Mouse (Mus musculus) forebrain, embryonic 15.5 days (tissue): ENCODE results near the gene Gm19402. TPM values are rescaled to one million over a fixed set of nuclear protein-coding genes. Genes with fewer than 3 reads are reported as not detected.
"Not testable (repeated sequence)": the region's sequence is repeated elsewhere in the genome, so short reads cannot be mapped to it uniquely, and the experiment has no call there.

Experiments
- ATAC-seq: fragments of 200-750 bp; cut with Nextera tagmentation; replicated peaks from 2 replicates; pipeline ENCODE4 v1.8.0; 2017; ENCODE audit warnings: mild to moderate bottlenecking, moderate TSS enrichment, moderate library complexity
- H3K27ac ChIP-seq: fragments of 300-500 bp; sonication (generic); replicated peaks from 2 replicates; pipeline ENCODE4 v1.5.1; 2015; ENCODE audit warnings: mild to moderate bottlenecking, inconsistent platforms
- H3K27me3 ChIP-seq: fragments of 300-500 bp; sonication (generic); 2 replicates; pipeline ENCODE4 v1.6.1; 2015; ENCODE audit warnings: inconsistent platforms
- H3K36me3 ChIP-seq: fragments of 300-500 bp; sonication (generic); 2 replicates; pipeline ENCODE4 v1.6.1; 2015; ENCODE audit warnings: mild to moderate bottlenecking, inconsistent platforms
- H3K4me1 ChIP-seq: fragments of 300-500 bp; sonication (generic); 2 replicates; pipeline ENCODE4 v1.6.1; 2015; ENCODE audit warnings: inconsistent platforms
- H3K4me2 ChIP-seq: fragments of 300-500 bp; sonication (generic); replicated peaks from 2 replicates; pipeline ENCODE4 v1.6.1; 2015; ENCODE audit warnings: mild to moderate bottlenecking, inconsistent platforms
- H3K4me3 ChIP-seq: fragments of 300-500 bp; sonication (generic); 2 replicates; pipeline ENCODE4 v1.5.1; 2015; ENCODE audit warnings: mild to moderate bottlenecking, inconsistent platforms
- H3K9ac ChIP-seq: fragments of 300-500 bp; sonication (generic); replicated peaks from 2 replicates; pipeline ENCODE4 v1.6.1; 2015; ENCODE audit warnings: mild to moderate bottlenecking, inconsistent platforms
- H3K9me3 ChIP-seq: fragments of 300-500 bp; sonication (generic); 2 replicates; pipeline ENCODE4 v1.6.1; 2016; ENCODE audit warnings: inconsistent platforms
- WGBS: fragments of 180-500 bp; shearing (Covaris S2); methylation state at CpG from one replicate; pipeline ENCODE4 v1.1.7; 2015; ENCODE audit warnings: mixed read lengths; 5-methylcytosine and 5-hydroxymethylcytosine counted together
- polyA plus RNA-seq: library from polyadenylated mRNA; unstranded; fragments of >200 nt; fragmentation: Nextera tagmentation; extraction: Ambion mirVana; gene quantifications from 2 replicates; pipeline ENCODE4 v1.2.1, GENCODE M21; 2015

Gm19402 gene
- not detected in 2 replicates for polyA plus RNA-seq

- peaks cover 23% of the 10 kb centered on the region; the same call in 1 of the 2 replicates for H3K27me3 ChIP-seq
- not testable (repeated sequence) for H3K4me2 ChIP-seq, H3K9me3 ChIP-seq, H3K27ac ChIP-seq, H3K4me1 ChIP-seq, ATAC-seq, H3K4me3 ChIP-seq, H3K9ac ChIP-seq, H3K36me3 ChIP-seq
- 63% methylated on average over 3 of the region's 3 CpGs for WGBS
These were observed at the start of gene Gm19402 for GRCm38 (mm10) chr10:77690356-77690807. Gene Gm19402 (minus strand): TSS chr10:77690757.

DNA sequence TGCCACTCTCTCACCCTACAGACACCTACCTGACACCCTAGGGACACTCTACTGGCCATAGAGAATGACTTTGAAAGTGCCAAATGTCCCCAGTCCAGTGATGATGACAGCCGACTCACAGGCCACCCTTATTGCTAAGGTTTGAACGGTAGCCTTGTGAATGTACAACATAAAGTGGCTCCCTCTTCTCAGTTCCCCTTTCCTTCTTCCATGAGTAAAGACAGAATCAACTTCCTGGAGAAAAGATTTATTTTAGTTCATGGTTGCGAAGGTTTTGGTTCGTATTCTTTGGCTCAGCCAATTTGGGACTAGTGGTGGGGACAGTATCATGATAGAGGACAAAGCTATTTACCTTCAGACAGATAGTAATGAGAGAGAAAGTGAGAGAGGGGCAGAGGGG, 48.4 kb upstream of the Gm19402 start:
- Histone ChIP-seq H3K4me1 (no peaks in the 10 kb centered on the region), H3K9me3 (no peaks in the 10 kb centered on the region; the same call in 1 of the 2 replicates), H3K27me3 (no peaks in the 10 kb centered on the region), H3K36me3 (no peaks in the 10 kb centered on the region), H3K27ac (no peak overlapping the region), H3K9ac (no peak overlapping the region), H3K4me3 (no peak overlapping the region), H3K4me2 (no peak overlapping the region)
- 94% methylated on average over 4 of the region's 4 CpGs for WGBS
- ATAC-seq, result no peak

DNA sequence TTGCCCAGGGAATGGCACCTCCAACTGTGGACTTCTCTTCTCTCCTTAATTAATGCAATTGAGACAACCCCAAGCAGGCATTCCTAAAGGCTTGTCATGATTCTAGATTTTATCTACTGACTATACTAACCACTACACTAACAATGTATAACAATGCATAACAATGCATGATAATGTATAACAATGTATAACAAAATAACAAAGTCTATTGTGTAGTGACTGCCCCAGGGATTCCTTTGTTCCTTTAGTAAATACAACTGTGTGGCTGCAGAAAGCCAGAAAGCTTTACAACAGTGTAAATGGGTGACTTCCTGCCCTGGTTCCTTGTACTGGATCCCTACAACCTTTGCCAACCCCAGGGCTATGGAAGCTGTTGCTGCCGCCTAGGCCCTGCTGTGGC, 45.4 kb upstream of the Gm19402 start:
- Histone ChIP-seq H3K4me2 (no peak overlapping the region), H3K36me3 (no peaks in the 10 kb centered on the region), H3K9ac (no peak overlapping the region), H3K4me3 (no peak overlapping the region), H3K9me3 (no peaks in the 10 kb centered on the region; the same call in 1 of the 2 replicates), H3K4me1 (no peaks in the 10 kb centered on the region), H3K27ac (no peak overlapping the region), H3K27me3 (no peaks in the 10 kb centered on the region)
- WGBS, result 93% methylated on average over 1 of the region's 1 CpGs
- no peak for ATAC-seq

- WGBS, result 50% methylated on average over 4 of the region's 4 CpGs
These were observed 38.7 kb upstream of the Gm19402 start for GRCm38 (mm10) chr10:77729241-77729640.

DNA sequence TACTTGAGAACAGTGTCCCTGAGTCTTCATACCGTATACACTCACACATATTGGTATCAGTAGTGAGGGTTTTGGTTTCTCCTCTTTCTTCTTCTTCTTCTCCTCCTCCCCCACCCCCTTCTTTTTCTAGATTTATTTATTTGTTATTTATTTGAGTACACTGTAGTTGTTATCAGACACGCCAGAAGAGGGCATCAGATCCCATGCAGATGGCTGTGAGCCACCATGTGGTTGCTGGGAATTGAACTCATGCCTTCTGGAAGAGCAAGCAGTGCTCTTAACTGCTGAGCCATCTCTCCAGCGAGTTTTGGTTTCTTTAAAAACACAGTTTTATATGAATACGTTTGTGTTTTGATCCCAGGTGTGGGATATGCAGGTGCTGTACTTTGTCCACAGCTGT, 37.7 kb upstream of the Gm19402 start:
- 72% methylated on average over 4 of the region's 4 CpGs for WGBS
- H3K4me1 ChIP-seq, result no peaks in the 10 kb centered on the region
- H3K9me3 ChIP-seq, result no peaks in the 10 kb centered on the region
- H3K27ac ChIP-seq, result no peak overlapping the region
- no peak overlapping the region for H3K9ac ChIP-seq
- no peak overlapping the region for H3K4me3 ChIP-seq
- H3K36me3 ChIP-seq, result no peaks in the 10 kb centered on the region
- ATAC-seq, result no peak
- H3K4me2 ChIP-seq, result no peak overlapping the region
- H3K27me3 ChIP-seq, result no peaks in the 10 kb centered on the region

More at GRCm38 (mm10) chr10:77729241-77729640, 38.7 kb upstream of the Gm19402 start:
- H3K4me2 ChIP-seq, result no peak overlapping the region
- no peaks in the 10 kb centered on the region for H3K36me3 ChIP-seq
- H3K9me3 ChIP-seq, result no peaks in the 10 kb centered on the region
- no peak overlapping the region for H3K27ac ChIP-seq
- H3K4me3 ChIP-seq, result no peak overlapping the region
- no peaks in the 10 kb centered on the region for H3K27me3 ChIP-seq
- no peaks in the 10 kb centered on the region for H3K4me1 ChIP-seq
- no peak overlapping the region for H3K9ac ChIP-seq
- ATAC-seq, result no peak

GRCm38 (mm10) chr10:77726186-77726585, 35.6 kb upstream of the Gm19402 start, which contains the start of gene Gm10100:
Gene Gm10100 (plus strand): TSS chr10:77726486.
- H3K4me3 ChIP-seq, result no peak within 1 kb of the TSS
- H3K27me3 ChIP-seq, result no peaks in the 10 kb centered on the region
- no peak within 1 kb of the TSS for H3K27ac ChIP-seq
- no peaks in the 10 kb centered on the region for H3K4me1 ChIP-seq
- H3K9ac ChIP-seq, result no peak within 1 kb of the TSS
- no peaks in the 10 kb centered on the region for H3K36me3 ChIP-seq
- WGBS, result 35% methylated on average over 3 of the region's 3 CpGs
- no peak within 1 kb of the TSS for H3K4me2 ChIP-seq
- H3K9me3 ChIP-seq, result no peaks in the 10 kb centered on the region
- ATAC-seq, result no peak

GRCm38 (mm10) chr10:77724855-77725254, 34.3 kb upstream of the Gm19402 start:
- Histone ChIP-seq H3K9ac (no peak overlapping the region), H3K36me3 (no peaks in the 10 kb centered on the region), H3K27me3 (no peaks in the 10 kb centered on the region), H3K4me3 (no peak overlapping the region), H3K27ac (no peak overlapping the region), H3K4me2 (no peak overlapping the region), H3K4me1 (no peaks in the 10 kb centered on the region), H3K9me3 (no peaks in the 10 kb centered on the region)
- ATAC-seq, result no peak
- WGBS, result 75% methylated on average over 8 of the region's 8 CpGs

DNA sequence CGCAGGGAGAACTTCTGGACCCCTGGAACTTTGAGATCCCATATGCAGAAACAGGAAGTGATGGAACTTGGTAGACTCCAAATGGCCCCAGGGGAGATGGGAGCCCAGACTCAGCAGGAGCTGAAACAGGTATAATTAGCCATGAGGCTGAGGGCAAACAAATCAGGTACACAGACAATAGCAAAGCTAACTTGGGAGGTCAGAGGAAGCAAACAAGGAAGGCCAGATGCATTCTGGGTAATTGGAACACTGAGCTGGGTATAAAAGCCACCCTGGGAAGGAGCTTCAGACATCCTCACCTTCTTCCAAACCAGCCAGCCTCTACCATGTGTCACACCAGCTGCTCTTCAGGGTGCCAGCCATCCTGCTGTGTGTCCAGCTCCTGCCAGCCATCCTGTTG, 29.7 kb upstream of the Gm19402 start, which contains the start of gene Krtap12-1:
Krtap12-1 (plus strand) TSS at position 301 of the 400 bp plus-strand sequence.
- H3K36me3 ChIP-seq, H3K27me3 ChIP-seq, H3K4me2 ChIP-seq, H3K9me3 ChIP-seq, H3K4me3 ChIP-seq, ATAC-seq, H3K27ac ChIP-seq, H3K9ac ChIP-seq, H3K4me1 ChIP-seq: not testable (repeated sequence)
- 90% methylated on average over 1 of the region's 1 CpGs for WGBS

DNA sequence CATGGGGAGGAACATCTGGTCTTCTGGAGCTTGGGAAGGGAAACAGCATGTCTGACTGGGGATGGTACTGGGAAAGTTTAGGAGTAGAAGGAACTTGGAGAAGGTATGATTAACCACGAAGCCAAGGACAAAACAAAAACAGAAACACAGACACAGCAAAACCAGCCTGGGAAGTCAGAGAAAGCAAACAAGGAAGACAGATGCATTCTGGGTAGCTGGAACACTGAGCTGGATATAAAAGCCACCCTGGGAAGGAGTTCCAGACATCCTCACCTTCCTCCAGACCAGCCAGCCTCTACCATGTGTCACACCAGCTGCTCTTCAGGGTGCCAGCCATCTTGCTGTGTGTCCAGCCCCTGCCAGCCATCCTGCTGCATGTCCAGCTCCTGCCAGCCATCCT, 24.9 kb upstream of the Gm19402 start, which contains the start of gene Gm10142:
Gm10142 (plus strand) TSS at position 301 of the 400 bp plus-strand sequence.
- H3K9me3 ChIP-seq, result no peaks in the 10 kb centered on the region
- no peaks in the 10 kb centered on the region for H3K4me1 ChIP-seq
- no peak within 1 kb of the TSS for H3K4me2 ChIP-seq
- no peak within 1 kb of the TSS for H3K4me3 ChIP-seq
- no peaks in the 10 kb centered on the region for H3K27me3 ChIP-seq
- no peak within 1 kb of the TSS for H3K9ac ChIP-seq
- ATAC-seq, result no peak
- WGBS, result 84% methylated on average over 1 of the region's 1 CpGs
- no peaks in the 10 kb centered on the region for H3K36me3 ChIP-seq
- no peak within 1 kb of the TSS for H3K27ac ChIP-seq

DNA sequence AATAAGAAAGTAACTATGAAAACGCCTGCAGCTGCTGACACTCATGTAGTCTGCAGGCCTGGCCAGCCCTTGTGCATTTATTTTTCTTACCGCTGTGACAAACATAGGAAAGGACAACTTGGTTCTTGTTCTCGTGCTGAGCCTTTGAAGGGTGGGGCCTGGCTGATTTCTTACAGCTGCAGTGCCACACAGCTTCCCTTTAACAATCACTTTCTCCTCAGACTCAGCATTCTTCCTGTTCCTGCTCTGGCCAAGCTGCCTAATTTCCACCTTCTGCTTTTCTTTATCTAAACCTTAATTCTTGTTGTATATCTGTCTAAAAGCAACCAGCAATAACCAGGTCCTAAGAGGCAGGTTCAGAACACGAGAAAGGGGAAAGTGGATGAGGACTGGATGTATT, 23.2 kb upstream of the Gm19402 start:
- 78% methylated on average over 4 of the region's 4 CpGs for WGBS
- no peak overlapping the region for H3K27ac ChIP-seq
- no peaks in the 10 kb centered on the region for H3K27me3 ChIP-seq
- H3K36me3 ChIP-seq, result no peaks in the 10 kb centered on the region
- H3K4me1 ChIP-seq, result no peaks in the 10 kb centered on the region
- H3K4me3 ChIP-seq, result no peak overlapping the region
- no peak overlapping the region for H3K4me2 ChIP-seq
- no peaks in the 10 kb centered on the region for H3K9me3 ChIP-seq
- no peak for ATAC-seq
- no peak overlapping the region for H3K9ac ChIP-seq

- H3K4me1 ChIP-seq, H3K36me3 ChIP-seq, H3K9ac ChIP-seq, H3K27ac ChIP-seq, H3K4me2 ChIP-seq, H3K27me3 ChIP-seq, H3K4me3 ChIP-seq, ATAC-seq, H3K9me3 ChIP-seq: not testable (repeated sequence)
These were observed 20.6 kb upstream of the Gm19402 start, which contains the start of gene Gm10024 for GRCm38 (mm10) chr10:77711157-77711556. Gene Gm10024 (plus strand): TSS chr10:77711457.

DNA sequence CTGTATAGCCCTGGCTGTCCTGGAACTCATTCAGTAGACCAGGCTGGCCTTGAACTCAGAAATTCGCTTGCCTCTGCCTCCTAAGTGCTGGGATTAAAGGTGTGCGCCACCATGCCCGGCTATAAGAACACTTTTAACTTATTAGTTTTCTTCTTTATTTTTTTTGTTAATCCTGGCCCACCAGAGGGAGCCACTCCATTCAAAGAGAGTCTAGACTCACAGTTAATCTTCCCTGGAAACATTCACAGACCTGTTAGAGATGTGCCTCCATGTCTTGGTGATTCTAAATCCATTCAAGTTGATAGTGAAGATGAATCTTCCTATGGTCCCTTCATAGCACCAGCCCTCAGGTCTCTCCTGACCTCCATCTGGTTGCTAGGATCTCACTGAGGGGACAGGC, 19.3 kb upstream of the Gm19402 start:
- 79% methylated on average over 3 of the region's 3 CpGs for WGBS
- Histone ChIP-seq H3K9me3 (no peaks in the 10 kb centered on the region), H3K27me3 (no peaks in the 10 kb centered on the region), H3K4me1 (no peaks in the 10 kb centered on the region), H3K9ac (no peak overlapping the region), H3K27ac (no peak overlapping the region), H3K4me2 (no peak overlapping the region), H3K4me3 (no peak overlapping the region), H3K36me3 (no peaks in the 10 kb centered on the region)
- no peak for ATAC-seq

DNA sequence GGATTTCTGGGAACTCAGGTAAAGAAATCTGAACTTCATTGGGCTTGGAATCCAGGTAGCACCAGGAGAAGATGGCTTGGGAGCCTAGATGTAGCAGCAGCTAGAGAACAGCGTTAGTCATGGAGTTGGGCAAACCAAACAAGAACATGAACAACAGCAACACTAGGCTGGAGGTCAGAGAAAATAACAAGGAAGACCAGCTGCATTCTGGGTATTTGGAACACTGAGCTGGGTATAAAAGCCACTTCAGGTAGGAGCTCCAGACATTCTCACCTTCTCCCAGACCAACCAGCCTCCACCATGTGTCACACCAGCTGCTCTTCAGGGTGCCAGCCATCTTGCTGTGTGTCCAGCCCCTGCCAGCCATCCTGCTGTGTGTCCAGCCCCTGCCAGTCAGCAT, 15.8 kb upstream of the Gm19402 start, which contains the start of gene Gm10272:
Gm10272 (plus strand) TSS at position 301 of the 400 bp plus-strand sequence.
- 100% methylated on average over 1 of the region's 1 CpGs for WGBS
- Histone ChIP-seq H3K27me3 (no peaks in the 10 kb centered on the region), H3K4me1 (no peaks in the 10 kb centered on the region), H3K27ac (no peak within 1 kb of the TSS), H3K9me3 (no peaks in the 10 kb centered on the region), H3K36me3 (no peaks in the 10 kb centered on the region), H3K9ac (no peak within 1 kb of the TSS), H3K4me2 (no peak within 1 kb of the TSS), H3K4me3 (no peak within 1 kb of the TSS)
- no peak for ATAC-seq
